Mouse (Mus musculus): ENCODE data around the gene Fev. TPM values are rescaled to one million over a fixed set of nuclear protein-coding genes. Genes with fewer than 3 reads are reported as not detected.

Gene Fev
- polyA plus RNA-seq, 1 experiment from 2014 or later, result 0.23 TPM

DNA sequence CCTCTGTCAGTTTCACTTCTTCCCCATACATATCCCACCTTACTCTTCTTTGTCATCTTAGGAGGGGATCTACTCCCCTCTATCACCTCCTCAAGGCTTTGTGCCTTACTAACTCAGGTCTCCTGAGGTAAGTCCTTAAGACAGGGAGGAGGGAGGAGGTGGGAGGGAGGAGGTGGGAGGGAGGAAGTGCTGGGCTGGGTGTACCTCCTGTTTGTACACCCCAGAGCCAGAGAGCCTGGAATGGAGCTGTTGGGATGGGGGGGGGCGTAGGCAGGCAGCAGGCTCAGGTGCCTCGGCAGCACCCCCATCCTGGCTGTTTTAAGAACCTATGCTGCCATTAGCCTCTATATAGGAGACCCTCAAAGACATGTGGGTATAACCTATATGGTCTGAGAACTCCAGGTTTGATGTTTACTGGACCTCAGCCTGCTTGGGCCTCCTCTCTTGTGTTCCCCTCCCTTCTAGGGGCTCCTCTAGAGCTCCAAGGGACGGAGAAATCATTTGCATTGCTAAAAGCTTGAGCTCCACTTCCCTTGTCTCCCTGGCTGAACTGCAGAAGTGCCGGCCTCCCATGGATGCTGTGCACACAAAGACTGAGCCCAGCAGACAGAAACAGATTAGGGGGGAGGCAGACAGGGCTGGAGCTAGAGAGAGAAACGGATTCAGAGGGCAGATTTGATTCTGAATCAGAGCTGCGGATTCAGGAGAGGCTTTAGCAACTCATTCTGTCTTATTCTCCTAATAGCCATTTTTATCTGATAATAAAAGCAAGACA lies 34.0 kb downstream of the Fev start:
- DNase-seq (ENCODE audit: low spot score) (no peak), ATAC-seq (replicated peaks; ENCODE audit: low FRiP score) (no peak)
- Histone ChIP-seq H3K27me3 (replicated peaks; ENCODE audit: control insufficient read depth, insufficient read depth, low read length) (peaks cover 76% of the 10 kb centered on the region), H3K4me3 (ENCODE audit: low read depth, low read length) (no peak overlapping the region), H3K27ac (ENCODE audit: low read depth, low read length) (no peak overlapping the region), H3K4me2 (no peak overlapping the region), H3K36me3 (ENCODE audit: control insufficient read depth, insufficient read depth, low read length) (no peaks in the 10 kb centered on the region), H3K9ac (ENCODE audit: low read depth, low read length) (no peak overlapping the region), H3K9me3 (ENCODE audit: control insufficient read depth, low read length) (no peaks in the 10 kb centered on the region), H3K4me1 (replicated peaks; ENCODE audit: control insufficient read depth, insufficient read depth, low read length) (peaks cover 9% of the 10 kb centered on the region)
- WGBS, result 13% methylated on average over 6 of the region's 6 CpGs

DNA sequence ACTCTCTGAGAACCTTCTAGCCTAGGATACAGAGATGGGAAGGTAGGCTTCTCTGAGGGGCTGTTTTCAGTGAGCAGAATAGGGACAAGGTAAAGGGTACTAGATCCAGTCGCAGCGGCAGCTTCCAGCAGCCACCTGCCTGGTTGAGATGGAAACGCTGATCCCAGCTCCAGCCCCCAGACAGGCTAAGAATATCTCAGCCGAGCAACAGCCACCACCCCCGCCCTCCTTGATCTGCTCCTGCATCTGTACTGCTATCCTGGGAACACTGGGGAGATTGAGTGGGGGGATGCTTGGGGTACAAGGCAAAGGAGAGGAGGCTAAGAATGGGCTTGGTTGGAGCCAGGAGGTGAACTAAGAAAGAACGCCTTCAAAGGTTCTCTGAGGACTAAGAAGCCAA lies 35.0 kb downstream of the Fev start:
- H3K4me1 ChIP-seq (replicated peaks; ENCODE audit: control insufficient read depth, insufficient read depth, low read length), result peaks cover 4% of the 10 kb centered on the region
- peaks cover 67% of the 10 kb centered on the region for H3K27me3 ChIP-seq (replicated peaks; ENCODE audit: control insufficient read depth, insufficient read depth, low read length)
- no peaks in the 10 kb centered on the region for H3K36me3 ChIP-seq (ENCODE audit: control insufficient read depth, insufficient read depth, low read length)
- no peak overlapping the region for H3K4me2 ChIP-seq
- no peaks in the 10 kb centered on the region for H3K9me3 ChIP-seq (ENCODE audit: control insufficient read depth, low read length)
- WGBS, result 15% methylated on average over 6 of the region's 6 CpGs
- no peak overlapping the region for H3K4me3 ChIP-seq (ENCODE audit: low read depth, low read length)
- ATAC-seq (replicated peaks; ENCODE audit: low FRiP score) (no peak), DNase-seq (ENCODE audit: low spot score) (no peak)
- no peak overlapping the region for H3K27ac ChIP-seq (ENCODE audit: low read depth, low read length)
- no peak overlapping the region for H3K9ac ChIP-seq (ENCODE audit: low read depth, low read length)

- Histone ChIP-seq H3K36me3 (ENCODE audit: control insufficient read depth, insufficient read depth, low read length) (no peaks in the 10 kb centered on the region), H3K4me3 (ENCODE audit: low read depth, low read length) (no peak overlapping the region), H3K4me2 (no peak overlapping the region), H3K9ac (ENCODE audit: low read depth, low read length) (no peak overlapping the region), H3K27ac (ENCODE audit: low read depth, low read length) (no peak overlapping the region), H3K9me3 (ENCODE audit: control insufficient read depth, low read length) (no peaks in the 10 kb centered on the region), H3K27me3 (replicated peaks; ENCODE audit: control insufficient read depth, insufficient read depth, low read length) (peaks cover 54% of the 10 kb centered on the region), H3K4me1 (replicated peaks; ENCODE audit: control insufficient read depth, insufficient read depth, low read length) (no peaks in the 10 kb centered on the region)
- DNase-seq (ENCODE audit: low spot score) (no peak), ATAC-seq (replicated peaks; ENCODE audit: low FRiP score) (no peak)
- 56% methylated on average over 5 of the region's 5 CpGs for WGBS
Measured at GRCm38 (mm10) chr1:74848946-74849345, 36.3 kb downstream of the Fev start.

GRCm38 (mm10) chr1:74846341-74846740 lies 38.9 kb downstream of the Fev start:
- H3K36me3 ChIP-seq (ENCODE audit: control insufficient read depth, insufficient read depth, low read length), result no peaks in the 10 kb centered on the region
- no peak overlapping the region for H3K27ac ChIP-seq (ENCODE audit: low read depth, low read length)
- no peaks in the 10 kb centered on the region for H3K4me1 ChIP-seq (replicated peaks; ENCODE audit: control insufficient read depth, insufficient read depth, low read length)
- 33% methylated on average over 9 of the region's 9 CpGs for WGBS
- H3K4me2 ChIP-seq, result no peak overlapping the region
- DNase-seq (ENCODE audit: low spot score), result no peak
- H3K9me3 ChIP-seq (ENCODE audit: control insufficient read depth, low read length), result no peaks in the 10 kb centered on the region
- no peak overlapping the region for H3K4me3 ChIP-seq (ENCODE audit: low read depth, low read length)
- ATAC-seq (replicated peaks; ENCODE audit: low FRiP score), result no peak
- no peak overlapping the region for H3K9ac ChIP-seq (ENCODE audit: low read depth, low read length)
- H3K27me3 ChIP-seq (replicated peaks; ENCODE audit: control insufficient read depth, insufficient read depth, low read length), result peaks cover 32% of the 10 kb centered on the region

- no peak overlapping the region for H3K4me2 ChIP-seq
- DNase-seq (ENCODE audit: low spot score) (no peak), ATAC-seq (replicated peaks; ENCODE audit: low FRiP score) (no peak)
- 71% methylated on average over 5 of the region's 5 CpGs for WGBS
- no peaks in the 10 kb centered on the region for H3K36me3 ChIP-seq (ENCODE audit: control insufficient read depth, insufficient read depth, low read length)
- no peak overlapping the region for H3K27ac ChIP-seq (ENCODE audit: low read depth, low read length)
- H3K4me1 ChIP-seq (replicated peaks; ENCODE audit: control insufficient read depth, insufficient read depth, low read length), result no peaks in the 10 kb centered on the region
- H3K9ac ChIP-seq (ENCODE audit: low read depth, low read length), result no peak overlapping the region
- H3K27me3 ChIP-seq (replicated peaks; ENCODE audit: control insufficient read depth, insufficient read depth, low read length), result peaks cover 14% of the 10 kb centered on the region
- no peak overlapping the region for H3K4me3 ChIP-seq (ENCODE audit: low read depth, low read length)
- no peaks in the 10 kb centered on the region for H3K9me3 ChIP-seq (ENCODE audit: control insufficient read depth, low read length)
Measured at GRCm38 (mm10) chr1:74843090-74843489, 42.1 kb downstream of the Fev start.

DNA sequence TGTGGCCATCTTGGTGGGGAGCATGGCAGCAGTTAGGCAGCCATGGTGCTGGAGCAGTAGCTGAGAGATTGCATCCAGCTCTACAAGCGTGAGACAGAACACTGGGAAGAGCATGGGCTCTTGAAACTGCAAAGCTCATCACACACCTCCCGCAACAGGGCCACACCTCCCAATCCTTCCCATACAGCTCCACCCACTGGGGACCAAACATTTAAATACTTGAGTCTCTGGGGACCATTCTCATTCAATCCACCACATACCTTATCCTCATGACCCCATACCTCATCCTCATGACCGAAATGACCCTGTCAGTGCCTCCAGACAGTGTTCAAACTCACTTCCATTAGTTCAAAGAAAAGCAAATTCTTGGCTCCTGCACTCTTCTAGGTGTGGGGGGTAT lies 52.0 kb downstream of the Fev start:
- no peaks in the 10 kb centered on the region for H3K4me1 ChIP-seq (replicated peaks; ENCODE audit: control insufficient read depth, insufficient read depth, low read length)
- H3K36me3 ChIP-seq (ENCODE audit: control insufficient read depth, insufficient read depth, low read length), result no peaks in the 10 kb centered on the region
- ATAC-seq (replicated peaks; ENCODE audit: low FRiP score) (no peak), DNase-seq (ENCODE audit: low spot score) (no peak)
- H3K9ac ChIP-seq (ENCODE audit: low read depth, low read length), result no peak overlapping the region
- H3K4me3 ChIP-seq (ENCODE audit: low read depth, low read length), result no peak overlapping the region
- H3K27ac ChIP-seq (ENCODE audit: low read depth, low read length), result no peak overlapping the region
- H3K27me3 ChIP-seq (replicated peaks; ENCODE audit: control insufficient read depth, insufficient read depth, low read length), result no peaks in the 10 kb centered on the region; the same call in 1 of the 2 replicates
- H3K9me3 ChIP-seq (ENCODE audit: control insufficient read depth, low read length), result no peaks in the 10 kb centered on the region
- 75% methylated on average over 3 of the region's 3 CpGs for WGBS
- no peak overlapping the region for H3K4me2 ChIP-seq

MicroRNAs encoded within 50 kb of the gene (microRNA counts, 519-probe panel; counts per million panel counts)
- microRNA mmu-miR-375, result not detected

Small RNA genes within 50 kb of the gene (microRNA-seq; reads per million reads assigned to microRNA genes)
- gene Mir375 (ENCODE audit: borderline number of aligned reads), result 2,226 reads per million, percentile 82 among the genes with 10 or more reads in this experiment

Other genes with a start within 250 kb of the Fev start
- 31.5 and 35.0 TPM in 2 replicates for gene Ttll4, start 223.7 kb downstream of the Fev start, polyA plus RNA-seq (2014; fragmentation: Nextera tagmentation; extraction: Ambion mirVana)
- gene Cyp27a1, start 171.8 kb downstream of the Fev start, polyA plus RNA-seq (2014; fragmentation: Nextera tagmentation; extraction: Ambion mirVana), result 2.7 and 4.0 TPM in 2 replicates
- not detected in 2 replicates for gene Prkag3, start 136.2 kb downstream of the Fev start, polyA plus RNA-seq (2014; fragmentation: Nextera tagmentation; extraction: Ambion mirVana)
- gene Wnt6, start 113.5 kb downstream of the Fev start, polyA plus RNA-seq (2014; fragmentation: Nextera tagmentation; extraction: Ambion mirVana), result 1.5 and 2.4 TPM in 2 replicates
- gene Wnt10a, start 93.9 kb downstream of the Fev start, polyA plus RNA-seq (2014; fragmentation: Nextera tagmentation; extraction: Ambion mirVana), result 0.10 and 0.22 TPM in 2 replicates
- 0.35 and 0.36 TPM in 2 replicates for gene Cdk5r2, start 30.5 kb downstream of the Fev start, polyA plus RNA-seq (2014; fragmentation: Nextera tagmentation; extraction: Ambion mirVana)
- gene Cryba2, start 7.7 kb upstream of the Fev start, polyA plus RNA-seq (2014; fragmentation: Nextera tagmentation; extraction: Ambion mirVana), result not detected in 2 replicates
- not detected in 2 replicates for gene Cfap65, start 50.2 kb upstream of the Fev start, polyA plus RNA-seq (2014; fragmentation: Nextera tagmentation; extraction: Ambion mirVana)
- gene Ihh, start 66.3 kb upstream of the Fev start, polyA plus RNA-seq (2014; fragmentation: Nextera tagmentation; extraction: Ambion mirVana), result 2.2 and 2.7 TPM in 2 replicates
- 6.8 and 8.6 TPM in 2 replicates for gene Nhej1, start 239.8 kb upstream of the Fev start, polyA plus RNA-seq (2014; fragmentation: Nextera tagmentation; extraction: Ambion mirVana)
- 0.23 and 0.42 TPM in 2 replicates for gene Slc23a3, start 248.5 kb upstream of the Fev start, polyA plus RNA-seq (2014; fragmentation: Nextera tagmentation; extraction: Ambion mirVana)

Data from liver, embryonic 11.5 days (tissue).